ENCODE assay signal across 16 mouse cellular contexts in the genomic region with DNA sequence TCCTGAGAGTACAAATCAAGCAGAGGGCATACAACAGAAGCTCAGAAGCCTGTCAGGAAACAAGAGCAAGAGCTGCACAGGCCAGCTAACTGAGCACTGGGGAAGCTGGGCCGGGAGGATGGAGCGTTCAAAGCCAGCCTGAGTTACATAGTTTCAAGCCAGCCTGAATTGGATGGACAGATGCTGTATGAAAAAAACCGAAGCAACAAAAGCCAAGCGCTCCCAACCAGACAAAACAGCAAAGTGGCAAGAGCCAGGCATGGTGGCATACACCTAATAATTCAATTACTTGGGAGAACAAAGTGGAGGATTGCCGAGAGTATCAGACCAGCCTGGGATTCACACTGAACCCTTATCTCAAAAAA. TPM values are rescaled to one million over a fixed set of nuclear protein-coding genes. Genes with fewer than 3 reads are reported as not detected.
DNase-seq lines count a peak whose midpoint lies in the region; ATAC-seq and TF ChIP-seq lines count a peak whose summit lies in the region.
"Had no signal": no experiment of that assay in that cellular context is flagged by ENCODE, and none has a peak within 500 bp of the region (broad histone marks: within the 10 kb centered on the region; RNA-seq: fewer than 3 reads in every experiment).

No protein-coding gene starts in this region.

- peak overlapping the region; percentile 58 for H3K4me2 ChIP-seq in heart, embryonic 14.5 days (ENCODE audit: low read length)
- peak overlapping the region; percentile 49 for H3K4me2 ChIP-seq in limb, embryonic 12.5 days
- no peak overlapping the region for H3K4me2 ChIP-seq in hindbrain, postnatal 0 days (ENCODE audit: low read depth, low read length)
- H3K4me2 ChIP-seq: forebrain, embryonic 15.5 days had no signal

- no peak overlapping the region for H3K9ac ChIP-seq in heart, embryonic 14.5 days (ENCODE audit: low read length)
- no peak overlapping the region for H3K9ac ChIP-seq in limb, embryonic 12.5 days (replicated peaks)
- H3K9ac ChIP-seq in hindbrain, postnatal 0 days (replicated peaks; ENCODE audit: low read length) = no peak overlapping the region
- H3K9ac ChIP-seq: forebrain, embryonic 15.5 days had no signal

- TF ChIP-seq CTCF in hindbrain, postnatal 0 days (IDR thresholded peaks at IDR 0.05; ENCODE audit: low read depth) = no peak

- intact Hi-C loops in heart, postnatal 36 days (cut with DNase I) = loop anchor here (1.0 to 2.0 kb wide), 2 partner anchors 18 to 31 kb away; no protein-coding TSS in a partner anchor

- H3K27me3 ChIP-seq in heart, embryonic 14.5 days (ENCODE audit: control insufficient read depth, insufficient read depth, low read length) = no peaks in the 10 kb centered on the region
- no peaks in the 10 kb centered on the region for H3K27me3 ChIP-seq in limb, embryonic 12.5 days
- no peaks in the 10 kb centered on the region for H3K27me3 ChIP-seq in hindbrain, postnatal 0 days (ENCODE audit: insufficient read depth, low read length)
- H3K27me3 ChIP-seq: forebrain, embryonic 15.5 days had no signal

- ATAC-seq in heart, embryonic 14.5 days (ENCODE audit: insufficient number of reproducible peaks, insufficient read depth, low FRiP score, low read depth) = no peak; the same call in 1 of the 2 replicates
- no peak for ATAC-seq in limb, embryonic 12.5 days (ENCODE audit: insufficient number of reproducible peaks, insufficient read depth, low FRiP score, low TSS enrichment, low read depth)
- no peak for ATAC-seq in hindbrain, postnatal 0 days
- ATAC-seq: forebrain, embryonic 15.5 days had no signal

- no peaks in the 10 kb centered on the region for H3K36me3 ChIP-seq in heart, embryonic 14.5 days (ENCODE audit: control insufficient read depth, insufficient read depth, low read length)
- H3K36me3 ChIP-seq in limb, embryonic 12.5 days = no peaks in the 10 kb centered on the region
- no peaks in the 10 kb centered on the region for H3K36me3 ChIP-seq in hindbrain, postnatal 0 days (ENCODE audit: insufficient read depth, low read length)
- H3K36me3 ChIP-seq: forebrain, embryonic 15.5 days had no signal

- H3K9me3 ChIP-seq in heart, embryonic 14.5 days (ENCODE audit: control insufficient read depth, low read length) = peaks cover 5% of the 10 kb centered on the region; the same call in 1 of the 2 replicates
- H3K9me3 ChIP-seq in limb, embryonic 12.5 days = no peaks in the 10 kb centered on the region
- H3K9me3 ChIP-seq in hindbrain, postnatal 0 days (ENCODE audit: low read length) = no peaks in the 10 kb centered on the region
- H3K9me3 ChIP-seq: forebrain, embryonic 15.5 days had no signal

- no peak overlapping the region for H3K4me3 ChIP-seq in heart, embryonic 14.5 days (ENCODE audit: control insufficient read depth in 1 of 2, insufficient read depth in 1 of 2, low read depth in 1 of 2, low read length in 2 of 2)
- no peak overlapping the region for H3K4me3 ChIP-seq in limb, embryonic 12.5 days (replicated peaks)
- H3K4me3 ChIP-seq in hindbrain, postnatal 0 days (ENCODE audit: low read length) = no peak overlapping the region
- H3K4me3 ChIP-seq: forebrain, embryonic 15.5 days had no signal

- H3K4me1 ChIP-seq in heart, embryonic 14.5 days (ENCODE audit: control insufficient read depth in 2 of 2, insufficient read depth in 2 of 2, low read length in 2 of 2) = peaks cover 22% of the 10 kb centered on the region in 2 experiments
- H3K4me1 ChIP-seq in limb, embryonic 12.5 days (replicated peaks) = peaks cover 12% of the 10 kb centered on the region
- peaks cover 10% of the 10 kb centered on the region for H3K4me1 ChIP-seq in hindbrain, postnatal 0 days (ENCODE audit: insufficient read depth, low read length)

- H3K27ac ChIP-seq in heart, embryonic 14.5 days (replicated peaks in 1 of 2; ENCODE audit: control insufficient read depth in 1 of 2, insufficient read depth in 1 of 2, low read depth in 2 of 2, low read length in 2 of 2) = peak overlapping the region; percentile 6 to 69; a peak in 3 of 4 replicates
- no peak overlapping the region for H3K27ac ChIP-seq in limb, embryonic 12.5 days
- H3K27ac ChIP-seq in hindbrain, postnatal 0 days = no peak overlapping the region
- H3K27ac ChIP-seq: forebrain, embryonic 15.5 days had no signal

- DNase-seq in heart, postnatal 36 days = no peak
- peak; percentile 44 for DNase-seq in testis, postnatal 14 days (ENCODE audit: low spot score)
- no peak for DNase-seq in testis, postnatal 10 days (ENCODE audit: low spot score)
- no peak for DNase-seq in cerebellum, postnatal 25 days
- no peak for DNase-seq in hindbrain, postnatal 0 days (ENCODE audit: low spot score)
- DNase-seq: adrenal gland, postnatal 25 days; cerebellum, adult 11 months had no signal

- WGBS in heart, embryonic 14.5 days = 39% methylated on average over 5 of the region's 5 CpGs
- WGBS in limb, embryonic 12.5 days = 67% methylated on average over 5 of the region's 5 CpGs
- WGBS in hindbrain, postnatal 0 days = 63% methylated on average over 5 of the region's 5 CpGs

RNA-seq across cellular contexts. Expression of gene Anapc15-ps, which starts 3.7 kb away (rescaled TPM):
- polyA plus RNA-seq in heart, embryonic 14.5 days (2014; fragmentation: Nextera tagmentation; extraction: Ambion mirVana) = not detected in 2 replicates
- total RNA-seq in heart, postnatal 36 days (2021) = not detected
- not detected in 2 replicates for polyA plus RNA-seq in limb, embryonic 12.5 days (2016; fragmentation: Nextera tagmentation; extraction: Ambion mirVana)
- total RNA-seq in hindbrain, postnatal 0 days (2014; rRNA removed) = not detected in 2 replicates
- polyA plus RNA-seq in hindbrain, postnatal 0 days (2015; fragmentation: Nextera tagmentation; extraction: Ambion mirVana) = 0.54 TPM in 1 of 2 replicates, not detected in the other
- total RNA-seq: adrenal gland, postnatal 25 days; gastrocnemius, postnatal 36 days; layer of hippocampus, adult 18-20 months; neutrophil, adult 5-6 weeks had no signal
- polyA plus RNA-seq: cortical plate, adult 2 months; forebrain, embryonic 15.5 days; intestine, embryonic 16.5 days; testis, adult 2 months had no signal

Comparison
In these comparisons a context has a peak if more than half of its experiments do, and no peak if none do; other contexts are left out.
1. H3K27ac ChIP-seq: peak in heart, embryonic 14.5 days (2 of 2); none in limb, embryonic 12.5 days (single experiment) and hindbrain, postnatal 0 days (single experiment).